Mouse (Mus musculus) heart, embryonic 12.5 days (tissue): ENCODE measurements around the gene Ubap1l. TPM values are rescaled to one million over a fixed set of nuclear protein-coding genes. Genes with fewer than 3 reads are reported as not detected.
A peak's percentile ranks its signal among the peaks of the same experiment; 100 is the strongest.

Experiments
- ATAC-seq: fragments of 200-750 bp; cut with Nextera tagmentation; 2 replicates; pipeline ENCODE4 v1.8.0; 2017; ENCODE audit warnings: moderate TSS enrichment, moderate library complexity; ENCODE audit not compliant: insufficient number of reproducible peaks, low FRiP score
- H3K27ac ChIP-seq: fragments of 300-500 bp; sonication (generic); 2 replicates; pipeline ENCODE4 v1.5.1; 2016; ENCODE audit warnings: mild to moderate bottlenecking, moderate library complexity; ENCODE audit not compliant: poor library complexity, severe bottlenecking
- H3K27me3 ChIP-seq: fragments of 300-500 bp; sonication (generic); replicated peaks from 2 replicates; pipeline ENCODE4 v1.6.1; 2016; ENCODE audit warnings: mild to moderate bottlenecking, moderate library complexity
- H3K36me3 ChIP-seq: fragments of 300-500 bp; sonication (generic); 2 replicates; pipeline ENCODE4 v1.6.1; 2016; ENCODE audit warnings: mild to moderate bottlenecking, moderate library complexity
- H3K4me1 ChIP-seq: fragments of 300-500 bp; sonication (generic); replicated peaks from 2 replicates; pipeline ENCODE4 v1.6.1; 2016; ENCODE audit warnings: mild to moderate bottlenecking
- H3K4me2 ChIP-seq: fragments of 300-500 bp; sonication (generic); 2 replicates; pipeline ENCODE4 v1.6.1; 2016; ENCODE audit warnings: mild to moderate bottlenecking, moderate library complexity
- H3K4me3 ChIP-seq: fragments of 300-500 bp; sonication (generic); 2 replicates; pipeline ENCODE4 v1.5.1; 2016; ENCODE audit warnings: mild to moderate bottlenecking
- H3K9ac ChIP-seq: fragments of 300-500 bp; sonication (generic); 2 replicates; pipeline ENCODE4 v1.6.1; 2016; ENCODE audit warnings: mild to moderate bottlenecking, moderate library complexity
- H3K9me3 ChIP-seq: fragments of 300-500 bp; sonication (generic); replicated peaks from 2 replicates; pipeline ENCODE4 v1.6.1; 2016; ENCODE audit warnings: mild to moderate bottlenecking, moderate library complexity
- WGBS: fragments of 180-500 bp; shearing (Covaris S2); methylation state at CpG from one replicate; pipeline ENCODE4 v1.1.7; 2016; 5-methylcytosine and 5-hydroxymethylcytosine counted together
- polyA plus RNA-seq: library from polyadenylated mRNA; unstranded; fragments of >200 nt; fragmentation: Nextera tagmentation; extraction: Ambion mirVana; gene quantifications from 2 replicates; pipeline ENCODE4 v1.2.1, GENCODE M21; 2016

The Ubap1l gene
- polyA plus RNA-seq, 1 experiment from 2014 or later = 0.11 TPM

DNA sequence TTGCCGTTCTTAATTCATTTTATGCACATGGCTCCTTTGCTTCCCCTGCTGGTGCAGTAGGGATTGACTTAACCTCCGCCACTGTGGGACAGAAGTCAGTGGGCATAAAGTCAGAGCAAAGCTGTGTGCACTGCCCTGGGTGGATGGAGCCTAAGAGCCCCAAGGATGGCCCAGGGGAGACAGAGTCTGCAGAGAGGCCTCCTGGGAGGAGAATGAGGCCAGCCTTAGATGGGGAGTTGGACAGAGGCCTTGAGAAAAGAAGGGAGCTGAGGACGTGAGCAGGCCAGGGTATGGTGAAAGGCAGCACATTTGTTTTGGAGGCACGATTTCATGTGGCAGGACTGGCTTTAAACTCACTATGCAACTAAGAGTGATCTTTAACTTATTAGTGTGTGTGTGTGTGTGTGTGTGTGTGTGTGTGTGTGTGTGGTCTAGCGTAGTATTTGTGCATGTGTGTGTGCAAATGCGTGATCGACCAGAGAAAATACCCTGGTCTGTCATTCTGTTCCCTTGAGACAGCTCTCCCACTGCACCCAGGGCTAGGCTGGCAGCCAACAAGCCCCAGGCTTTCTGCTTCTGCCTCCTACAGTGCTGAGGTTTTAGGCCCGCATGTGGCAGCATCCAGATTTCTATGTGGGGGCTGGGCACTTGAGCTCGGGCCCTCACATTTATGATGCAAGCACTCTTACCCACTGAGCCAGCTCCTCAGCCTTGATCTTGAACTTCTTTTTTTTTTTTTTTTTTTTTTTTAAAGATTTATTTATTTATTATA lies 14.5 kb downstream of the Ubap1l start:
- ATAC-seq = no peak
- Histone ChIP-seq H3K27ac (no peak overlapping the region), H3K27me3 (no peaks in the 10 kb centered on the region), H3K4me1 (peaks cover 6% of the 10 kb centered on the region; the same call in 1 of the 2 replicates), H3K4me3 (no peak overlapping the region), H3K4me2 (no peak overlapping the region), H3K9me3 (no peaks in the 10 kb centered on the region), H3K9ac (no peak overlapping the region), H3K36me3 (peaks cover 19% of the 10 kb centered on the region)
- 82% methylated on average over 9 of the region's 9 CpGs for WGBS

DNA sequence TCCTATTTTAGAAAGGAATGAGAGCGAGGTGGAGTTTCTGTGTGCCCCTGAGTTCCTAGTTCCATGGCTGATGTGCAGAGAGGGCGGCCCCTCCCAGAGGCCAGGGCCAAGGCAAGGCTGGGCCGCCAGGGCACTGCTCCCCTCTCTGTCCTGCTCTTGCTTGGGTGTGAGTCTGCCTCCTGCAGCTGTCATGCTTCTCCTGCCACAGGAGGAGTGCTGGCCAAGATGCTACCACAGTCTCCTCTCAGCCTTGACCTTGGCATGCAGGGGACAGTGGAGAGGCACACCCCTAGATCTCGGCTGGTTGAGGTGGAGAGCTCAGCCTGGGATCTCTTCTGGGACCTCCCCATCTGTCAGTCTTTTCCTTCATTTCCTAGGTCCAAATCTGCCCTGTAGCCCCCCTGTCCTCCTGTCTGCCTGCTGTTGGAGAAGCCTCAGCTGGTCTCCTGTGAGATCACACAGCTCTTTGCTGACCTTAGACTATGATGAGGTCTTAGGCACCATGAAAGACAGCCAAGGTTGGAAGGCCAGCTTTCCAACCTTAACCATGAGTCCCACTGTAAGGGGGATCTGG lies 20.3 kb downstream of the Ubap1l start:
- Histone ChIP-seq H3K36me3 (peaks cover 16% of the 10 kb centered on the region), H3K4me1 (peaks cover 17% of the 10 kb centered on the region), H3K9ac (no peak overlapping the region), H3K27me3 (no peaks in the 10 kb centered on the region), H3K9me3 (no peaks in the 10 kb centered on the region), H3K4me3 (no peak overlapping the region), H3K4me2 (no peak overlapping the region), H3K27ac (no peak overlapping the region)
- ATAC-seq = no peak
- WGBS = 70% methylated on average over 4 of the region's 4 CpGs

DNA sequence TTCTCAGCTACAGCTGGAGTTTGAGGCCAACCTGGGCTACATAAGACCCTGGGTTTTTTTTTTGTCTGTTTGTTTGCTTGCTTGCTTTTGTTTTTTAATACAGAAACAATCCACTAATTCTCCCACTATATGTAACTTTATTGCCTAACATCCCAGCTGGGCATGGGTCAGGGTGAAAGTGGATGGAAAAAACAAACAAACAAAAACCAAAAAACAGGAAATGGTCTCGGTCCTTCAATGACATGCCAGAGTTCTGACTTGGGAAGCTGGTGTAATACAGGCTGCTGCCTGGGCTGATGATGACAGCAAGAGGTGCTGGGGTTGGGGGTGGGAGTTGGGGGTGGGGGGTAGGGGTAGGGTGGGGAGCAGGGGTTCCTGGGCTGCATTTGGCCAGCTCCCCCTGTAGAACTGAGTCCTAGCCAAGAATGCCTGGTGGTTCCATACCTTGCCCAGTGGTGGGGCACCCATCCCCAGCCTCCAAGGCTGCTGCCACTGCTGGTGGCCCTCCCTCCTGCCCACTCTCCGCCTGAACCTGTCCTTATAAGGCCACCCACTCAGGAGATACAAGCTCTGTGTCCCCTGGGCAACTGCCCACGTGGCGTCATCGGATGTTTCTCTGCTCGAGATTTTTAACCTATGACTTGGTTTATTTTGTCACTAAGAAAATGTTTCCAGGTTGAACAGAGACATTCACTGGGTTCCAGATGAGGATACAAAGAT lies 21.4 kb downstream of the Ubap1l start:
- H3K4me2 ChIP-seq = no peak overlapping the region
- H3K27ac ChIP-seq = no peak overlapping the region
- no peak overlapping the region for H3K9ac ChIP-seq
- H3K4me3 ChIP-seq = no peak overlapping the region
- peaks cover 17% of the 10 kb centered on the region for H3K4me1 ChIP-seq
- 55% methylated on average over 6 of the region's 6 CpGs for WGBS
- no peaks in the 10 kb centered on the region for H3K27me3 ChIP-seq
- H3K36me3 ChIP-seq = peaks cover 7% of the 10 kb centered on the region; the same call in 1 of the 2 replicates
- no peaks in the 10 kb centered on the region for H3K9me3 ChIP-seq
- no peak for ATAC-seq

- no peak overlapping the region for H3K4me2 ChIP-seq
- peaks cover 17% of the 10 kb centered on the region for H3K4me1 ChIP-seq
- no peaks in the 10 kb centered on the region for H3K9me3 ChIP-seq
- WGBS = 55% methylated on average over 3 of the region's 3 CpGs
- no peak overlapping the region for H3K4me3 ChIP-seq
- no peak overlapping the region for H3K9ac ChIP-seq
- 0 out of 2 replicates have a peak, but pooled peaks cover 3% of the 10 kb centered on the region for H3K27me3 ChIP-seq
- H3K27ac ChIP-seq = no peak overlapping the region
- ATAC-seq = no peak
- peaks cover 3% of the 10 kb centered on the region; the same call in 1 of the 2 replicates for H3K36me3 ChIP-seq
Observed at GRCm38 (mm10) chr9:65382751-65383097, 21.9 kb downstream of the Ubap1l start.

DNA sequence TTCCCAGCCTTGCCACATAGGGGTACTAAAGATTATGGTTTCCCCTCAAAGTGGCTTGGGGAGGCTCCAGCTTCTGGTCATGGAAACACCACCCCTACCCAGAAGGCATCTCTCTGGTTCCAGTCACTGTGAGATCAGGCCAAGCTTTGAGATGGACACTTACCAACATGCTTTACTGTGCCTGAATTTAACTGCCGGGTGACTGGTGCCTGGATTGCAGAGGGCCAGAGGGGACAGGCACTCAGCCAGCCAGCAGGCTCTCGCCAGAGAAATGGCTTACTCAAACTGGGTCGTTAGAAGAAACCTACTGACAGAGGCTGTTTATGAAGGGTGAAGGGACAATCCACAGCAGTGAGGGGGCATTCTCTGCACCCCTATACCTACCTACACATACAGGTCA lies 23.4 kb downstream of the Ubap1l start:
- ATAC-seq = no peak
- no peaks in the 10 kb centered on the region for H3K36me3 ChIP-seq
- no peak overlapping the region for H3K27ac ChIP-seq
- no peaks in the 10 kb centered on the region for H3K9me3 ChIP-seq
- WGBS = 44% methylated on average over 3 of the region's 3 CpGs
- peaks cover 8% of the 10 kb centered on the region; the same call in 1 of the 2 replicates for H3K27me3 ChIP-seq
- H3K4me1 ChIP-seq = peaks cover 17% of the 10 kb centered on the region
- no peak overlapping the region for H3K9ac ChIP-seq
- H3K4me2 ChIP-seq = no peak overlapping the region
- no peak overlapping the region for H3K4me3 ChIP-seq

DNA sequence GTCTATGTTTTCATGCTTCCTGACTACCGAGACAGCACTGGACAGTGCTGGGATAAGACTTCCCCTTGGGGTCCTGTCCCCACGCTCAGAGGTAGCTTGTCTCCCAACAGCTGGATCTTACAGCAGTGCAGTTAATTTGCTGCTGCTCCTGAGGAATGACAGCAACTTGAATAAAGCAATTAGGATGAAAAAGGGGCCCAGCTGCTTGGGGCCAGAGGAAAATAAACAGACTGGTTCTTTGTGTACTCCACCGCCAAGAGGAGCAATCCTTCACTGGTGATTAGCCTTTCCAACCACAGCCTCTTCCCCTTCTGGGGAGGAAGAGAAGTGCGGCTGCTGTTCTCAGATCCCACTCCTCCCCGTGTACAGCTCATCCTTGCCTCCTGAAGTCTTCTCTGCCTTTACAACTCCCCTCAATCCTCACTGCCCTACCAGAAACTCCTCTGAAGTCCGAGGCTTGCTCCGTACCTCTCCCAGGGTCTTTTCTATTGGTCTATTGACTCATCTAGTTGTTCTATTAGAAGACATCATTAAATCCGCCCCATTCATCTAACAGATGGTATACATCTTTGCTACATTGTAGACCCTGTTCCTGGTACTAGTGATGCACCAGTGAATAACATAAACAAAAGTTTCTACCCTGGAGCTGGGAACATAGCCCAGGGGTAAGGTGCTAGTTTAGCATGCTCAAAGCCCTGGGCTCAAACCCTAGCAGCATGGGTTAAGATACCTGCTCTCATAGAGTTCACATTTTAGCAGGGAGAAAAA lies 25.7 kb downstream of the Ubap1l start:
- peaks cover 31% of the 10 kb centered on the region for H3K27me3 ChIP-seq
- H3K4me3 ChIP-seq = no peak overlapping the region
- no peak for ATAC-seq
- H3K27ac ChIP-seq = no peak overlapping the region
- peaks cover 15% of the 10 kb centered on the region for H3K4me1 ChIP-seq
- H3K9me3 ChIP-seq = no peaks in the 10 kb centered on the region
- H3K9ac ChIP-seq = no peak overlapping the region
- no peaks in the 10 kb centered on the region for H3K36me3 ChIP-seq
- WGBS = 39% methylated on average over 8 of the region's 8 CpGs
- H3K4me2 ChIP-seq = no peak overlapping the region

DNA sequence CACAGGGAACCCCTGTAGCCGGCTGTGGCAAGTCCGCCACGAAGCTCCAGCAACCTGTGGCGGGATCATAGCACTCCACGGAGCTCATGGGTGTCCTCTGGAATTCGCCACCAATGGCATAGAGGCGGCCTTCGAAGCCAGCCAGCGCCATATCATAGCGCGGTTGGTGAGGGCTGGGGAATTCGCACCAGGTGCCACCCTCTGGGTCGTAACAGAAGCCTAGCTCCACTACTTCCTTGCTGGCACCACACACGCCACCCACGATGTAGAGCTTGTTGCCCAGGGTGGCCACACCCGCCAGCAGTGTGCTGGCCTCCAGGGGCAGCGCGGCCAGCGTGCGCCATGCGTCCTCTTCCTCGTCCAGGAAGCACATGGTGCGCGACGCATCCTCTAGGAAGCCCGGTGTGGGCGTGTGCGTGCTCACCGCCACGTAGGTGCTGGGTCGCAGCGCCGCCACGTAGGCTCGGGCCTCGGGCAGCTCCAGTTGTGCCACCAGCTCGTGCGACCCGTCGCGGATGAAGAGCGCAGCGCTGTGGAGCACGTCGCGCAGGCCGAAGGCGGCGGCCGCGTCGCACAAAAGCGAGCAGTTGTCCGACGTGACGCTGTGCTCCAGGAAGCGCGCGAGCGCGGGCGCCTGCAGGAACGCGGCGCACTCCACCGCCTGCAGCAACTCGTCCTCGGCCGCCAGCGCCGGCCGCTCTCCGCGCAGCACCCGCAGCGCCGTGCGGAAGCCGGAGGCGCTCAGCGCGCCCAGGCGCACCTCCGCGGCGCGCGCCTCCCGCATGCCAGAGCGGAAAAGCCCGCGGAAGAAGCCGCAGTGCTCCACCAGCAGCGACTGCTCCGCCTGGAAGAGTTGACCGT lies 30.1 kb downstream of the Ubap1l start:
- H3K9ac ChIP-seq = peak overlapping the region; percentile 58
- peak; percentile 41; the same call in 1 of the 2 replicates for ATAC-seq
- peaks cover 15% of the 10 kb centered on the region for H3K4me1 ChIP-seq
- peak overlapping the region; percentile 76 for H3K4me2 ChIP-seq
- peak overlapping the region; percentile 58 for H3K4me3 ChIP-seq
- H3K27ac ChIP-seq = no peak overlapping the region
- H3K27me3 ChIP-seq = peaks cover 45% of the 10 kb centered on the region
- no peaks in the 10 kb centered on the region for H3K9me3 ChIP-seq
- H3K36me3 ChIP-seq = no peaks in the 10 kb centered on the region
- 12% methylated on average over 95 of the region's 96 CpGs for WGBS

DNA sequence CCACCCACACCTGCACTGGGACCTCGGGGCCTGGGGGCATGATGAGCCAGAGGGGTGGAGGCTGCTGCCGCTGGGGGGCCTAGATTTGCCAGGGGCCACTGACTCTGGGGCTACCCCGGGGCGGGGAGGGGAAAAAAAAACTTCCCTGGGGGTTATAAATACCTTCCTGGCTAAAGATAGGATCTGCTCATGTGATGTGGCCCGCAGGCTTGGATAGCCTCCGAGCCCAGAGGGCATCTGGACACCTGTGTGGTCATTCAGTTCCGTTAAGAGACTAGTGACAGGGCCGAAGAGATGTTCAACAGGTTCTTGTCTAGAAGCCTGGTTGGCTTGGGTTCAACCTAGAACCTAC lies 30.7 kb downstream of the Ubap1l start, which contains the start of gene Kbtbd13:
TSS of gene Kbtbd13 (minus strand) at position 40 of the 352 bp plus-strand sequence.
- no peaks in the 10 kb centered on the region for H3K36me3 ChIP-seq
- peaks cover 45% of the 10 kb centered on the region for H3K27me3 ChIP-seq
- H3K27ac ChIP-seq = no peak within 1 kb of the TSS
- H3K9ac ChIP-seq = peak within 1 kb of the TSS; percentile 58
- H3K9me3 ChIP-seq = no peaks in the 10 kb centered on the region
- H3K4me3 ChIP-seq = peak within 1 kb of the TSS; percentile 58
- WGBS = 24% methylated on average over 8 of the region's 8 CpGs
- peaks cover 15% of the 10 kb centered on the region for H3K4me1 ChIP-seq
- H3K4me2 ChIP-seq = peak within 1 kb of the TSS; percentile 76
- no peak for ATAC-seq

DNA sequence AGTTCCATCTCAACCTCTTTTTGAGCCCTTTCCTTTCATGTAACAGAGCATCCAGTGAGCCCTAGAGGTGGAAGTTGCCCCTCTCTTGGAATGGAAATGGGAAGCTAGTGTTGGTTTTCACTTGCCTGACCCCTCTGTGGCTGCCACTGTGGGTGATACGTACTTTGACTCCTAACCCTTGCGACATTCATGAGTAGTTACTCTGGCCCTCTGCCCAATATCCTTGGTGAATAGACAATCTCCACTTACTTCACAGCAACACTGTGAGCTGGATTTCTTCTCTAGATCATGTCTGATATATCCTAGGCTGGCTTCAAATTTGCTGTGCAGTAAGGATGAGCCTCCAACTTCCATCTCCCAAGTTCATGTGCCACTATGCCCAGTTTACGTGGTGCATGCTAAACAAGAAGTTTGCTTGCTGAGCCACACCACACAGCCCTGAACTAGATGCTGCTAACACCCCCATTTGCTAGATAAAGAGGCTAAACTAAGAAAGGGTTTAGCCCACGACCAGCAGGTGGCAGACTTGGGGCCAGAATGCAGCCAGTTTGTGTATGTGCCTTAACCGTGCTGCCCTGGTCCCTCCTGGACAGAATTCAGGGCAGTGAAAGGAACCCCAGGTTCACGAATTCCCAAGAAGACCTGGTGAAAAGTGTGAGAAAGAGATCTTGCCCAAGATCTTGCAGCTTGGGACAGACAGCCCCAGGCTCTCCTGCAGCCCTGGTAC lies 32.0 kb downstream of the Ubap1l start:
- no peaks in the 10 kb centered on the region for H3K36me3 ChIP-seq
- ATAC-seq = no peak
- no peaks in the 10 kb centered on the region for H3K9me3 ChIP-seq
- 30% methylated on average over 6 of the region's 6 CpGs for WGBS
- H3K9ac ChIP-seq = no peak overlapping the region
- peaks cover 46% of the 10 kb centered on the region for H3K27me3 ChIP-seq
- H3K27ac ChIP-seq = no peak overlapping the region
- peaks cover 15% of the 10 kb centered on the region for H3K4me1 ChIP-seq
- H3K4me2 ChIP-seq = no peak overlapping the region
- no peak overlapping the region for H3K4me3 ChIP-seq

DNA sequence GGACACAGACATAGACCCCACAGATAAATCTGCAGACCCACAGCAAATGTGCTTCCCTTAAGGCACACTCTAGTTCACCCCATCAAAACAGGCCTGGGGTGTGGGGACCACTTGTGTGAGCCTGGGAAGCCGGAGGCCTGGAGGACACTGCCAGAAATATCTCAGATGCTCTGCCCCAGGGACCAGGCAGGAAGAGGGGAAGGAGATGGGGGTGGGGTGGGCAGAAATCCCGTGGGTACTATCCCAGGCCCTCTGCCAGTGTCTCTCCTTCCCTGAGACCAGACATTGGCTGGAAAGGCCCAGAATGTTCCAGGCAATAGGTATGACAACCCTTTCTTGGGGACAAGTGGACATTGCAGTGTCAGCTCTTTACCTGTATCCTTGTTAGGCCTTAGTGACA lies 32.8 kb downstream of the Ubap1l start:
- 27% methylated on average over 2 of the region's 2 CpGs for WGBS
- Histone ChIP-seq H3K4me1 (peaks cover 18% of the 10 kb centered on the region), H3K9me3 (no peaks in the 10 kb centered on the region), H3K4me3 (no peak overlapping the region), H3K27ac (no peak overlapping the region), H3K9ac (no peak overlapping the region), H3K36me3 (no peaks in the 10 kb centered on the region), H3K27me3 (peaks cover 46% of the 10 kb centered on the region), H3K4me2 (no peak overlapping the region)
- no peak for ATAC-seq
